Mouse (Mus musculus) hindbrain, embryonic 13.5 days (tissue): ENCODE results near the gene Dhdh. TPM values are rescaled to one million over a fixed set of nuclear protein-coding genes. Genes with fewer than 3 reads are reported as not detected.
"Not testable (repeated sequence)": the region's sequence is repeated elsewhere in the genome, so short reads cannot be mapped to it uniquely, and the experiment has no call there.

ENCODE experiments used
- ATAC-seq: fragments of 200-750 bp; cut with Nextera tagmentation; 2 replicates; pipeline ENCODE4 v1.8.0; 2017; ENCODE audit warnings: moderate TSS enrichment; ENCODE audit not compliant: low FRiP score
- H3K27ac ChIP-seq: fragments of 300-500 bp; sonication (generic); 2 replicates; pipeline ENCODE4 v1.5.1; 2015; ENCODE audit warnings: inconsistent platforms, mild to moderate bottlenecking, moderate library complexity
- H3K27me3 ChIP-seq: fragments of 300-500 bp; sonication (generic); 2 replicates; pipeline ENCODE4 v1.6.1; 2015; ENCODE audit warnings: mild to moderate bottlenecking, inconsistent platforms
- H3K36me3 ChIP-seq: fragments of 300-500 bp; sonication (generic); 2 replicates; pipeline ENCODE4 v1.6.1; 2015; ENCODE audit warnings: mild to moderate bottlenecking, inconsistent platforms
- H3K4me1 ChIP-seq: fragments of 300-500 bp; sonication (generic); replicated peaks from 2 replicates; pipeline ENCODE4 v1.6.1; 2015; ENCODE audit warnings: inconsistent platforms
- H3K4me2 ChIP-seq: fragments of 300-500 bp; sonication (generic); 2 replicates; pipeline ENCODE4 v1.6.1; 2015; ENCODE audit warnings: inconsistent platforms, mild to moderate bottlenecking, moderate library complexity
- H3K4me3 ChIP-seq: fragments of 300-500 bp; sonication (generic); 2 replicates; pipeline ENCODE4 v1.5.1; 2015; ENCODE audit warnings: mild to moderate bottlenecking, inconsistent platforms
- H3K9ac ChIP-seq: fragments of 300-500 bp; sonication (generic); 2 replicates; pipeline ENCODE4 v1.6.1; 2015; ENCODE audit warnings: mild to moderate bottlenecking, inconsistent platforms
- H3K9me3 ChIP-seq: fragments of 300-500 bp; sonication (generic); 2 replicates; pipeline ENCODE4 v1.6.1; 2016; ENCODE audit warnings: inconsistent platforms
- WGBS: fragments of 180-500 bp; shearing (Covaris S2); methylation state at CpG from one replicate; pipeline ENCODE4 v1.1.7; 2015; 5-methylcytosine and 5-hydroxymethylcytosine counted together
- polyA plus RNA-seq: library from polyadenylated mRNA; unstranded; fragments of >200 nt; fragmentation: Nextera tagmentation; extraction: Ambion mirVana; gene quantifications from 2 replicates; pipeline ENCODE4 v1.2.1, GENCODE M21; 2015

Dhdh gene
- polyA plus RNA-seq, 1 experiment from 2014 or later: 3.4 TPM

DNA sequence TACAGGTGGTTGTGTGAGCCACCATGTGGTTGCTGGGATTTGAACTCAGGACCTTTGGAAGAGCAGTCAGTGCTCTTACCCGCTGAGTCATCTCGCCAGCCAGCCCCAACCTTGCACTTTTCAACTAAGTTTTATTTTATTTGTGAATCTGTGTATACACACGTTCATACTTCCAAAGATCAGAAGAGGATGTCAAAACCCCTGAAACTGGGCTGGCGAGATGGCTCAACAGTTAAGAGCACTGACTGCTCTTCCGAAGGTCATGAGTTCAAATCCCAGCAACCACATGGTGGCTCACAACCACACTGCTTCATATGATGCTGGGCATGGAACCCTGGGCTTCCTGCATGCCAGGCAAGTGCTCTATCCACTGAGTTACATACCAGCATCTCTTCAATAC, 3.6 kb downstream of the Dhdh start:
- 96% methylated on average over 5 of the region's 5 CpGs for WGBS

GRCm38 (mm10) chr7:45482166-45482565, 6.4 kb downstream of the Dhdh start:
- 93% methylated on average over 1 of the region's 1 CpGs for WGBS
- H3K4me3 ChIP-seq: no peak overlapping the region
- H3K9ac ChIP-seq: no peak overlapping the region
- no peaks in the 10 kb centered on the region for H3K4me1 ChIP-seq
- no peak overlapping the region for H3K27ac ChIP-seq
- no peaks in the 10 kb centered on the region for H3K9me3 ChIP-seq
- no peaks in the 10 kb centered on the region for H3K27me3 ChIP-seq
- H3K4me2 ChIP-seq: no peak overlapping the region
- no peaks in the 10 kb centered on the region for H3K36me3 ChIP-seq
- ATAC-seq: no peak

More for the DNA sequence above, 3.6 kb downstream of the Dhdh start:
- H3K9me3 ChIP-seq, H3K9ac ChIP-seq, H3K27ac ChIP-seq, H3K4me3 ChIP-seq, H3K27me3 ChIP-seq, H3K36me3 ChIP-seq, ATAC-seq, H3K4me2 ChIP-seq: not testable (repeated sequence)
- peaks cover 17% of the 10 kb centered on the region for H3K4me1 ChIP-seq

- Histone ChIP-seq H3K4me2 (no peak within 1 kb of the TSS), H3K9ac (no peak within 1 kb of the TSS), H3K4me3 (no peak within 1 kb of the TSS), H3K9me3 (no peaks in the 10 kb centered on the region), H3K4me1 (no peaks in the 10 kb centered on the region), H3K27me3 (no peaks in the 10 kb centered on the region), H3K27ac (no peak within 1 kb of the TSS), H3K36me3 (no peaks in the 10 kb centered on the region)
- peak; percentile 73 for ATAC-seq
- 48% methylated on average over 15 of the region's 15 CpGs for WGBS
These were observed 7.2 kb downstream of the Dhdh start, which contains the start of gene Tulp2 for GRCm38 (mm10) chr7:45481374-45481927. TSS of gene Tulp2 (plus strand) at chr7:45481877.

DNA sequence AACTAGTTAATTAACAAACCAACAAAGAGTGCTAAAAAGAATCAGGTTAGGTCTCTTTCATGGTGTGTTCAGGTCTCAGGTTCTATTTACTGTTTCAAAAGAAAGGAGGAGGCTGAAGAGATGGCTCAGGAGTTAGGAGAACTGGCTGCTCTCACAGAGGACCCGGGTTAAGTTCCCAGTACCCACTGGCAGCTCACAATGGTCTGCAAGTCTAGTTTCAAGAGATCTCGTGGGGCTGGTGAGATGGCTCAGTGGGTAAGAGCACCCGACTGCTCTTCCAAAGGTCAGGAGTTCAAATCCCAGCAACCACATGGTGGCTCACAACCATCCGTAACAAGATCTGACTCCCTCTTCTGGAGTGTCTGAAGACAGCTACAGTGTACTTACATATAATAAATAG, 8.3 kb downstream of the Dhdh start:
- not testable (repeated sequence) for H3K27ac ChIP-seq, H3K4me3 ChIP-seq, H3K9ac ChIP-seq, H3K4me1 ChIP-seq, H3K36me3 ChIP-seq, ATAC-seq, H3K27me3 ChIP-seq, H3K9me3 ChIP-seq, H3K4me2 ChIP-seq
- 80% methylated on average over 4 of the region's 4 CpGs for WGBS

DNA sequence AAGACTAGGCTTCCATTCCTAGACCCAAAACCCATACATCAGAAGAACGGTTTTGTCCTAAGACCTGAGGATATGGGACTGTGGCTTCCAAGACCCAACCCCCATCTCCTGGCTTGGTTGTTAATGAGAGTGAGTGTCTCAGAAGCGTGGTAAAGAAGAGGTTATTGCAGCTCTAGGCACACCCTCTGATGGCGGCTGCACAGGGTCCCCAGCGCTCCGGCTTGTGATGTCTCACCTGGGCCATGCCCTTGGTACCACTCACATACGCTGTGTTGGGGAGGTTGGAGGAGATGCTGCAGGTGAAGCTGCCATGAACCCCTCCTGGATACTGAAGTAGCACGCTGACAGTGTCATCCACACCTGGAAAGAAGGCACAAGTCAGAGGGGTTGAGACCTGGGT, 9.8 kb downstream of the Dhdh start:
- Histone ChIP-seq H3K27ac (no peak overlapping the region), H3K9me3 (no peaks in the 10 kb centered on the region), H3K4me1 (no peaks in the 10 kb centered on the region), H3K4me2 (no peak overlapping the region), H3K27me3 (no peaks in the 10 kb centered on the region), H3K4me3 (no peak overlapping the region), H3K36me3 (no peaks in the 10 kb centered on the region), H3K9ac (no peak overlapping the region)
- 98% methylated on average over 7 of the region's 7 CpGs for WGBS
- ATAC-seq: no peak

GRCm38 (mm10) chr7:45477003-45477402, 11.6 kb downstream of the Dhdh start:
- H3K9ac ChIP-seq: no peak overlapping the region
- H3K9me3 ChIP-seq: no peaks in the 10 kb centered on the region
- no peak for ATAC-seq
- no peaks in the 10 kb centered on the region for H3K27me3 ChIP-seq
- no peak overlapping the region for H3K4me2 ChIP-seq
- no peak overlapping the region for H3K27ac ChIP-seq
- H3K36me3 ChIP-seq: no peaks in the 10 kb centered on the region
- H3K4me3 ChIP-seq: no peak overlapping the region
- H3K4me1 ChIP-seq: no peaks in the 10 kb centered on the region
- WGBS: 14% methylated on average over 3 of the region's 3 CpGs

DNA sequence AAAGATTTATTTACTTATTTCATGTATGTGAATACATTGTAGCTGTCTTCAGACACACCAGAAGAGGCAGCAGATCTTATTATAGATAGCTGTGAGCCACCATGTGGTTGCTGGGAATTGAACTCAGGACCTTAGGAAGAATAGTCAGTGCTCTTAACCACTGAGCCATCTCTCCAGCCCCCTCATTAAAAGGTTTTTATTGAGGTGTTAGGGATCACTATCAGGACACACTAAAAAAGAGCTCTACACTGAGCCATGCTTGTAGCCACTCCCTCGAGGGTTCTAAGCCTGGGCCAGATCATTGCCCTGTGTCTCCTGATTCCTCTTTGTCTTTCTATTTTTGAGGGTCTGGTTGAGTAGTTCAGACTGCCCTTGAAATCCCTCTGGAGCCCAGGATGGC, 12.2 kb downstream of the Dhdh start:
- Histone ChIP-seq H3K4me1 (no peaks in the 10 kb centered on the region), H3K4me2 (no peak overlapping the region), H3K27me3 (no peaks in the 10 kb centered on the region), H3K9me3 (no peaks in the 10 kb centered on the region), H3K36me3 (no peaks in the 10 kb centered on the region), H3K4me3 (no peak overlapping the region), H3K9ac (no peak overlapping the region), H3K27ac (no peak overlapping the region)
- 64% methylated on average over 1 of the region's 1 CpGs for WGBS
- ATAC-seq: no peak

DNA sequence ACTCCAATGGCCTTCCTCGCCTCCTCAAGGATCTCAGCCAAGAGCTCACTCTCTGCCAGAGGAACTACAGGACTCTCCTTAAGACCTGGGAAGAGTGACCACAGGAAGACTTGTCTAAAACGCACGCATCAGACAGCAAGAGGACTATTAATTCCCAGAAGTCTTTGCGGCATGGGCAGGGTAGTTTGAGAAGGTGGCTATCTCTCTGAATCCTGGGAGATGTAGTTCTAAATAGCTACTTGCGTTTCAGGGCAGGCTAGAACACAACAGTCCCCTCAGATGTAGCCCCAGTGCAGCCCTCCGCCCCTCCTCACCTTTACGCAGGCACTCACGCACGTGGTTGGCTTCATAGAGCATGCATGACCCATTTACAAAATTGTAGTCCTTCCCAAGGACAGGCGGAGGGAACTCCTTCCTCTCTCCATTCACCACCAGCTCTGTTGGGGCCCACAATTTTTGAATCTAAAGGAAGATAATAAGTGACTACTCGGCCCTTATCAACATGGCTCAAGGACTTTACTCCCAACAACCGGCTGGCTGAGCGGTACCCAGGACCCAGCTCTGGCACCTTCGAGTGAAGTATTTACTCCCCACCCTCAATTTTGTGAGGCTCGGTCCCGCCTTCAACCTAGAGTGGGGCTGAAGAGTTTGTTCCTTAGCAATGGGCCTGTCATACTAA, 13.2 kb downstream of the Dhdh start:
- Histone ChIP-seq H3K4me2 (0 out of 2 replicates have a peak overlapping the region, but pooled peaks have one; percentile 21), H3K27ac (no peak overlapping the region), H3K9me3 (no peaks in the 10 kb centered on the region), H3K27me3 (no peaks in the 10 kb centered on the region), H3K9ac (peak overlapping the region; percentile 19; the same call in 1 of the 2 replicates), H3K4me1 (no peaks in the 10 kb centered on the region), H3K4me3 (no peak overlapping the region), H3K36me3 (no peaks in the 10 kb centered on the region)
- no peak for ATAC-seq
- 73% methylated on average over 16 of the region's 16 CpGs for WGBS

- Histone ChIP-seq H3K9me3 (no peaks in the 10 kb centered on the region), H3K36me3 (no peaks in the 10 kb centered on the region), H3K9ac (no peak overlapping the region), H3K27ac (no peak overlapping the region), H3K4me2 (no peak overlapping the region), H3K4me3 (no peak overlapping the region), H3K27me3 (no peaks in the 10 kb centered on the region), H3K4me1 (peaks cover 8% of the 10 kb centered on the region)
- ATAC-seq: no peak
- WGBS: 15% methylated on average over 3 of the region's 3 CpGs
These were observed 17.7 kb downstream of the Dhdh start for GRCm38 (mm10) chr7:45470869-45471268.

DNA sequence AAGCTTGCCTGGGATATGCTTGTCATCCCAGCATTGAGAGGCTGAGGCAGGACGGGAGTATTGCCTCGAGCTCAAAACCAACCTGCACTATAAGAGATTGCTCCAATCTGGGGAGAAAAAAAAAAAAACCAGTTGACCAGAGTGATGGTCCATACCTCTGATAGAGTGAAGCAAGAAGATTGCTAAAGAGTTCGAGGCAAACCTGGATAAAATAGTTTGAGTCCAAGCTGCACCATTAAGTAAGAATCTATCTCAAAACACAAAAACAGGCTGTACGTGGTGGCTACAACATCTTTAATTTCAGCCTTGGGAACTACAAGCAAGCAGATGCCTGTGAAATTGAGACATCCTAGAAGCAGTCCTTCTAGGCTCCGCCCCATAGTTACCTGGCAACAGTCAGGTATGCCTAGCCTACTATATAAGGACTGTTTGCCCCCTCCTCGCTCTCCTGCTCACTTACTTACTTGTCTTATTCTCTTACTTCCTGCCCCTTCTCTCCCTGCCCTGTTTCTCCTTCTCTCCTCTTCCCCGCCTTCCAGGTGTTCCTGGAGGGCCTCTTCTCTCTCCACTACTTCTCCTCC, 21.4 kb downstream of the Dhdh start:
- H3K36me3 ChIP-seq: peaks cover 33% of the 10 kb centered on the region
- peaks cover 26% of the 10 kb centered on the region for H3K4me1 ChIP-seq
- no peak overlapping the region for H3K27ac ChIP-seq
- peak overlapping the region; percentile 58; the same call in 1 of the 2 replicates for H3K9ac ChIP-seq
- peak overlapping the region; percentile 96 for H3K4me2 ChIP-seq
- H3K27me3 ChIP-seq: no peaks in the 10 kb centered on the region
- ATAC-seq: no peak; the same call in 1 of the 2 replicates
- H3K9me3 ChIP-seq: no peaks in the 10 kb centered on the region
- whole genome bisulfite sequencing: 37% methylated on average over 7 of the region's 7 CpGs
- H3K4me3 ChIP-seq: peak overlapping the region; percentile 78

DNA sequence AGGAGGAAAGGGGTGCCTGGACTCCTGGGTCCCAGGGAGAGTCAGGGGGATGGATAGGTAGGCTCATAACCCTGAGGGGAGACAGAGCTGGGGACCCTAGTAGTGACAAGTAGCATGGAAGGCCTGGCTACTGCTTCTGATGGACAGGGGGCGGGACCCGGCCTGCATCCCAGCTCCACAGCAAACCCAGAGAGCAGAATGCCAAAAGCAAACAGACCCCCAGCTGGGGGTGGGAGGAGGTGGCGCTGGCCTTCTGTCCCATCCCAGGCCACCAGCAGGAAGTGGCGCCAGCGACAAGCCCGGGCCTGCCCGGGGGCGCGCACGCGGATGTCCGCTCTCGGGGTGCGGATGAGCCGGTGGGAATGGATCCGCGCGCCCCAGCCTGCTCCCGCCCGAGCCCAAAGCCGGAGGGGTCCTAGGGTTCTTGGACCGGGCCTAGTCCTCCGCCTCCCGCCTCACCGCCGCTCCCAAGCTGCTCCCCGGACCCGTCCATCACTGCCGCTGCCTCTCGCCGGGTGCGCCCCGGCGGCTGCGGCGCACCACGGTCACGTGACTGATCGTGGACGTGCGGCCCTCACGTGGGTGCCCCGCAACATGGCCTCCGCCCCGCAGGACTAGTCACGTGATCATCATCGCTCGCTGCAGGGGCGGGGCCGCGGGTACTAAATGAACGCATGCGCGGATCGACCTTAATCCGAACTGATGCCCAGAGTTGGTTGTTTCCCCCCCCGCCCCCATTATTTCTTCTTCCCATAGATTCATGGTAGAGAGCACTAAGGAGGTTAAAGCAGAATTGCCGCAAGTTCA, 22.1 kb downstream of the Dhdh start, which contains the start of gene Bax:
Gene Bax, minus strand, starts transcription at position 616 of the 807 bp plus-strand sequence.
- Histone ChIP-seq H3K4me2 (peak within 1 kb of the TSS; percentile 96), H3K4me3 (peak within 1 kb of the TSS; percentile 78), H3K4me1 (peaks cover 31% of the 10 kb centered on the region), H3K27me3 (no peaks in the 10 kb centered on the region), H3K36me3 (peaks cover 33% of the 10 kb centered on the region), H3K27ac (peak within 1 kb of the TSS; percentile 85), H3K9ac (peak within 1 kb of the TSS; percentile 98), H3K9me3 (no peaks in the 10 kb centered on the region)
- peak; percentile 79 for ATAC-seq
- under 1% methylated on average over 41 of the region's 58 CpGs for WGBS

- Histone ChIP-seq H3K27me3 (no peaks in the 10 kb centered on the region), H3K36me3 (peaks cover 33% of the 10 kb centered on the region), H3K4me2 (peak overlapping the region; percentile 96), H3K9me3 (no peaks in the 10 kb centered on the region), H3K4me3 (peak overlapping the region; percentile 78), H3K9ac (peak overlapping the region; percentile 98), H3K4me1 (peaks cover 39% of the 10 kb centered on the region), H3K27ac (no peak overlapping the region)
- WGBS: 77% methylated on average over 9 of the region's 9 CpGs
- ATAC-seq: 0 out of 2 replicates have a peak, but pooled peaks have one; percentile 3
These were observed 23.1 kb downstream of the Dhdh start for GRCm38 (mm10) chr7:45465549-45465948.
